Mouse (Mus musculus) liver, embryonic 16.5 days (tissue): ENCODE results near the gene Zfp580. TPM values are rescaled to one million over a fixed set of nuclear protein-coding genes. Genes with fewer than 3 reads are reported as not detected.

Experiments
- ATAC-seq: fragments of 200-750 bp; cut with Nextera tagmentation; 2 replicates; pipeline ENCODE4 v1.8.0; 2017; ENCODE audit warnings: low read depth, mild to moderate bottlenecking, moderate number of reproducible peaks, moderate library complexity
- H3K27ac ChIP-seq: fragments of 300-500 bp; sonication (generic); 2 replicates; pipeline ENCODE4 v1.5.1; 2014; ENCODE audit warnings: mild to moderate bottlenecking, low read length
- H3K27me3 ChIP-seq: fragments of 300-500 bp; sonication (generic); 2 replicates; pipeline ENCODE4 v1.6.1; 2014; ENCODE audit warnings: low read depth, low read length, mixed read lengths; ENCODE audit not compliant: control insufficient read depth, insufficient read depth
- H3K36me3 ChIP-seq: fragments of 300-500 bp; sonication (generic); 2 replicates; pipeline ENCODE4 v1.6.1; 2014; ENCODE audit warnings: mild to moderate bottlenecking; ENCODE audit not compliant: control insufficient read depth, insufficient read depth
- H3K4me1 ChIP-seq: fragments of 300-500 bp; sonication (generic); 2 replicates; pipeline ENCODE4 v1.6.1; 2014; ENCODE audit warnings: low read depth, low read length, mixed read lengths; ENCODE audit not compliant: control insufficient read depth
- H3K4me2 ChIP-seq: fragments of 300-500 bp; sonication (generic); 2 replicates; pipeline ENCODE4 v1.6.1; 2014; ENCODE audit warnings: low read depth, low read length, mixed read lengths
- H3K4me3 ChIP-seq: fragments of 300-500 bp; sonication (generic); 2 replicates; pipeline ENCODE4 v1.5.1; 2014; ENCODE audit warnings: low read depth, mild to moderate bottlenecking, low read length
- H3K9ac ChIP-seq: fragments of 300-500 bp; sonication (generic); 2 replicates; pipeline ENCODE4 v1.6.1; 2014; ENCODE audit warnings: low read depth, low read length
- H3K9me3 ChIP-seq: fragments of 300-500 bp; sonication (generic); replicated peaks from 2 replicates; pipeline ENCODE4 v1.6.1; 2016; ENCODE audit warnings: low read length; ENCODE audit not compliant: control insufficient read depth
- WGBS: fragments of 180-500 bp; shearing (Covaris S2); extraction: QIAGEN DNeasy Blood & Tissue Kit; methylation state at CpG from one replicate; pipeline ENCODE4 v1.1.7; 2014; ENCODE audit not compliant: insufficient replicate concordance; 5-methylcytosine and 5-hydroxymethylcytosine counted together
- polyA plus RNA-seq: library from polyadenylated mRNA; unstranded; fragments of >200 nt; fragmentation: Nextera tagmentation; extraction: Ambion mirVana; gene quantifications from 2 replicates; pipeline ENCODE4 v1.2.1, GENCODE M21; 2015

Zfp580 gene
- polyA plus RNA-seq, 1 experiment from 2014 or later: 1.8 TPM

DNA sequence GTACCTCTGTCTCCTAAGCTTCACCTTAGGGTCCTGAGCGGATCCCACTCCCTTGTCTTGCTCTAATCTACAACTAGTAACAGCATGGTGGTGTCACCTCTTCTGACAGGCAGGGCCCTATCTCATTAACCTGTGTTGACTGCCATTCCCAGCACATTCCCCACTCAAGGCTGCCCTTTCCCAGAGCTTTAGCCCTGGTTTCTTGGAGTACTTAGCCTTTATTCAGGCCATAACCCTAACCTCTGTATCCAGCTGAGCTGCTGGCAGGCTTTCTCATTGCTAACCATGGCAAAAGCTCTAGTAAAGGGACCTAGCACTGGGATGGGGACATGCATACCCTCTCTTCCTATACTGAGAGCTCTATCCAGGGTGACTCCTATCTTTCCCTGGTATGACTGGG, 7.3 kb downstream of the Zfp580 start:
- no peak overlapping the region for H3K4me3 ChIP-seq
- no peak overlapping the region for H3K27ac ChIP-seq
- 67% methylated on average over 1 of the region's 1 CpGs for WGBS
- peaks cover 49% of the 10 kb centered on the region for H3K27me3 ChIP-seq
- H3K4me1 ChIP-seq: peaks cover 13% of the 10 kb centered on the region
- H3K9me3 ChIP-seq: no peaks in the 10 kb centered on the region
- H3K36me3 ChIP-seq: no peaks in the 10 kb centered on the region
- no peak for ATAC-seq
- H3K4me2 ChIP-seq: no peak overlapping the region
- H3K9ac ChIP-seq: no peak overlapping the region

DNA sequence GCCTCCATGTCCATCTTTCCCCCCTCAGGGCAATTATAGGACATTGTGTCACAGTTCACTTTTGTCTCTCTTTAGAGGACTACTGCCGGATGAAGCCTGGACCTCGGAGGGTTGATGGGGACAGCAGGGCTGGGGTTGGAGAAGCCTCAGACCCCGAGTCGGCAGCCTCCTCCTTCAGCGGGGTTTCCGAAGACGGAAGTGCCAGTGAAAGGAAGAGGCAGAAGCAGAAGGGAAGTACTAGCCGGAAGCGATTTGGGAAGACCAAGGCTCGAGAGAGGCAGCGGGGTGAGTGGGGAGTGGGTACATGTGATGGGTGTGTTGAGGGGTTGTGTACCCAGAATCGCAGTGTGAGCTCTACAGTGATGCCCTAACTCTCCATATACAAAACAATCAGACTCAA, 8.1 kb downstream of the Zfp580 start:
- Histone ChIP-seq H3K4me3 (no peak overlapping the region), H3K27ac (no peak overlapping the region), H3K9ac (no peak overlapping the region), H3K4me2 (no peak overlapping the region), H3K36me3 (no peaks in the 10 kb centered on the region), H3K9me3 (no peaks in the 10 kb centered on the region), H3K27me3 (peaks cover 42% of the 10 kb centered on the region), H3K4me1 (peaks cover 20% of the 10 kb centered on the region)
- 76% methylated on average over 12 of the region's 12 CpGs for WGBS
- ATAC-seq: no peak

DNA sequence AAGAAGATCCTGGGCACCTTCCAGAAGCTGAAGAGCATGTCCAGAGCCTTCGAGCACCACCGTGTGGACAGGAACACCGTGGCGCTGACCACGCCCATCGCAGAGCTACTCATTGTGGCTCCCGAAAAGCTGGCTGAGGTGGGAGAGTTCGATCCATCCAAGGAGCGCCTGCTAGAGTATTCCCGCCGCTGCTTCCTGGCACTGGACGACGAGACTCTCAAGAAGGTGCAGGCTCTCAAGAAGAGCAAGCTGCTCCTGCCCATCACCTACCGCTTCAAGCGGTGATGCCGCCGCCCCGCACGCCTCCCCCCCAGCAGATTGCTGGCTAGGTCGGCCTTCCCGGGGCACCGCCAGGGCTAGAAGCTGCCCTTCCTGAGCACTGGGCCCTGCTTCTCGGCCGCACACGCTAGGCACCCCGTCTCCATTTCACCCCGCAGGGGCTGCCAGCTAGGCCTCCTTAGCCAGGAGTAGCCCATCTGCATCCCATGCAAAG, 8.9 kb downstream of the Zfp580 start:
- WGBS: 4% methylated on average over 27 of the region's 27 CpGs
- Histone ChIP-seq H3K9me3 (no peaks in the 10 kb centered on the region), H3K9ac (peak overlapping the region; percentile 94), H3K27me3 (peaks cover 33% of the 10 kb centered on the region), H3K27ac (peak overlapping the region; percentile 99), H3K4me2 (peak overlapping the region; percentile 98), H3K4me1 (peaks cover 23% of the 10 kb centered on the region), H3K36me3 (no peaks in the 10 kb centered on the region), H3K4me3 (peak overlapping the region; percentile 78)
- ATAC-seq: no peak

DNA sequence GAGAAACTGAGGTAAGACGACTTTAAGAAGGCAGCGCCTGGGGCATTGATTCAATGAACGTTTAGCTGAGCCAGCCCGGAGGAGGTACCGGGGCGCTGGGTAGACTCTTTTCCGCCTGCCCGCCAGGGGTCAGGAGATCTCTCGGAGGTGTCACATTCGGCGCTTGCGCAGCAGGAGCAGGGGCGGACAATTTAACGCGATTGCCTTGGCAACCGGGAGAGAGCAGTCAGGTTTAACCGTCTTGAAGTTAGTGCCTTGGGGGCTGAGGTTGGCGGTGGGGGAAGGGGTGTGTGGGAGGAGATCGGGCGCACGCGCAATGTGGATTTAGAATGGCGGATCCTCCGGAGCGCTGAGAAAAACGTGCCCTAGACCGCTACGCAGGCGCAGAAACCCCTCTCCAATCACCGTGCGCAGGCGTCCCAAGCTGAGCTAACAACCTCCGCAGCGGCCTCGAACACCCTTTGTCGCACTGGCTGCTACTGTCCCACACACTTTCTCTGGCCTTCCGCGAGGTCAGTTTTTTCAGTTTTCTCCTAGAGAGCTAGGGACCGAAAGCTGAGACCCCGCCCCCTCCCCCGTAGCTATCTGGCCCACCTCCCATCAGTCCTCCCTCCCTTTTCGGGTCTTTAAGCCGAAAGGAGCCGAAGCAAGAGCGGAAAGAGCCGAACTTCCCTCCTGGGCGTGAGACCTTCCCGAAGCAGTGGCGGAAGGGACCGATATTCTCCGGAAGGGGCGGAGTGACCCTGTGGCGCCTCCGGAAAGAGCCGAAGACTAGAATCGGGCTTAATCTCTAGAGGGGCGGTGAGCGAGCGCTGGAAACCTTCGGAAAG, 9.8 kb downstream of the Zfp580 start:
- H3K9ac ChIP-seq: peak overlapping the region; percentile 94
- peaks cover 24% of the 10 kb centered on the region for H3K27me3 ChIP-seq
- peak overlapping the region; percentile 78 for H3K4me3 ChIP-seq
- peak; percentile 86 for ATAC-seq
- peak overlapping the region; percentile 98 for H3K4me2 ChIP-seq
- H3K27ac ChIP-seq: peak overlapping the region; percentile 99
- WGBS: under 1% methylated on average over 60 of the region's 60 CpGs
- no peaks in the 10 kb centered on the region for H3K9me3 ChIP-seq
- H3K36me3 ChIP-seq: no peaks in the 10 kb centered on the region; the same call in 1 of the 2 replicates
- H3K4me1 ChIP-seq: peaks cover 32% of the 10 kb centered on the region

DNA sequence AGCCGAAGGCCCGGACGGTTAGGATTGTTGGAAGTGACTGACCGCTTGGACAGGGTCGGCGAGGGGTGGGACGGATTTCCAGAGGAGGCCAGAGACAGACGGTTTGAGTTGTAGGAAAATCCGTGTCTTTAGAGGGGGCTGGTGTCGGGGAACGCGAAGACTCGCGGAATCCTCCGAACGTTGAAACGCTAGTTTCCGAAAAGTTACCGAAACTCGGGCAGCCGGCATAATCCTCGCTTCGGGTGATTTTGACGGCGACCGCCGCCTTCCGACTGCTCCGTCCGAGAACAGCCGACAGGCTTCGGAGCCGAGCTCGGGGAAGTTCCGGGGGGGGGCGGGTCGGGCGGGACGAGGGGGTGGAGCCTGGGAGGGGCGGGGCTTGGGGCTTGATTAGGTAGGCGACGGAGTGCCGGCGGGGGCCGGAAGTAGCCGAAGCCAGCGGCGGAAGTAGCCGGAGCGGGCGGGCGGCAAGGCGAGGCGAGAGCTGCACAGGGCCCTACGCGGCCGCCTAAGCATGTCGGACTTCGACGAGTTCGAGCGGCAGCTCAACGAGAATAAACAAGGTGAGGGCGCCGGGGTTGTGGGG, 10.5 kb downstream of the Zfp580 start, which contains the start of gene U2af2:
Gene U2af2, plus strand, starts transcription at position 370 of the 586 bp plus-strand sequence.
- peak; percentile 77 for ATAC-seq
- H3K9me3 ChIP-seq: no peaks in the 10 kb centered on the region
- H3K4me2 ChIP-seq: peak within 1 kb of the TSS; percentile 98
- peaks cover 39% of the 10 kb centered on the region for H3K4me1 ChIP-seq
- peaks cover 7% of the 10 kb centered on the region; the same call in 1 of the 2 replicates for H3K36me3 ChIP-seq
- H3K27ac ChIP-seq: peak within 1 kb of the TSS; percentile 99
- H3K27me3 ChIP-seq: peaks cover 17% of the 10 kb centered on the region
- under 1% methylated on average over 64 of the region's 65 CpGs for WGBS
- H3K4me3 ChIP-seq: peak within 1 kb of the TSS; percentile 78
- H3K9ac ChIP-seq: peak within 1 kb of the TSS; percentile 94

DNA sequence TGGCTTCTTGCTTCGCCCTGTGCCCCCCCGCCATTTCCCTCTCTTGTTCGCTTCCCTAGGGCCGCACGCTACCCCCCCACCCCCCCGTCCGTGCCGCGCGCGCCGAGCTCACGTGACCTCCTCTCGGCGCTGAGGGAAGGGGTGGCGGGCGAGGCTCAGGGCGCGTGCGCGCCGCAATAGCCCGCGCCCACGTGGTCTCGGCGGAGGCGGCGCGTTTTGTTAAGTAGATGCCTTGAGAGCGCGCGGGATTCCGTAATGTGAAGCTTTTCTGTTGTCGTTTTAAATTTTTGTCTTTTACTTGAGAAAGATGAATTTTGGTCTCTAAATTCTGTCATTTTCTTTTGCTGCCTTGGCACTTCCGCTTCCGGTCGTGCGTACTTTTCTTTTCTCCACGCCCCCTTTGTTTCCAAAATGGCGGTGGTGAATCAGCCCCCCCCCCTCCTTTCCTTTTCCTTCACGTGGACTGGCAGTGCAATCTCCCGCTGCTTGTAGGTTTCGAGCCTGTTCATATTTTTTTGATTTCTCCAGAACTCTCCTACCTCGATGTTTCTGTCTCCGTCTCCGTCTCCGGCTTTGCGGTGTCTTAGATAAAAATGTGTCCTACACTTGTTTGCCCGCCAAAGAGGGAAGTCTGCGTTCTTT, 11.1 kb downstream of the Zfp580 start:
- peaks cover 11% of the 10 kb centered on the region for H3K27me3 ChIP-seq
- no peaks in the 10 kb centered on the region for H3K9me3 ChIP-seq
- peak; percentile 57 for ATAC-seq
- under 1% methylated on average over 50 of the region's 51 CpGs for WGBS
- peak overlapping the region; percentile 98 for H3K4me2 ChIP-seq
- peaks cover 43% of the 10 kb centered on the region for H3K4me1 ChIP-seq
- H3K9ac ChIP-seq: peak overlapping the region; percentile 77
- H3K27ac ChIP-seq: peak overlapping the region; percentile 99
- H3K36me3 ChIP-seq: peaks cover 7% of the 10 kb centered on the region
- peak overlapping the region; percentile 78 for H3K4me3 ChIP-seq

DNA sequence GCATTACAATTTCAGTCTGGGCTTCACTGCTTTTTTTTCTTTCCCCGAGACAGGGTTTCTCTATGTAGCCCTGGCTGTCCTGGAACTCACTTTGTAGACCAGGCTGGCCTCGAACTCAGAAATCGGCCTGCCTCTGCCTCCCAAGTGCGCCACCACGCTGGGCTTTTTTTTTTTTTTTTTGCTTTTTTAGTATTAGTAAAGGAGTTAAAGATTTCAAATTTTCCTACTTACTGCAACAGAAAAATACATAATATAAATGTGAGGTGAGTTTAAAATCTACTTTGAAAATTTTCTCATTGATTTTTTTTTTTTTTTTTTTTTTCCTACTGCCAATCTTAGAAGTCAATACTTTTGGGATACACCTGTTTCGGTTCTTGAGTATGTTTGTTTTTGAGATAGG, 13.5 kb downstream of the Zfp580 start:
- H3K4me1 ChIP-seq: peaks cover 42% of the 10 kb centered on the region
- H3K9me3 ChIP-seq: no peaks in the 10 kb centered on the region
- no peak overlapping the region for H3K4me2 ChIP-seq
- H3K4me3 ChIP-seq: no peak overlapping the region
- ATAC-seq: no peak
- peaks cover 31% of the 10 kb centered on the region for H3K36me3 ChIP-seq
- H3K9ac ChIP-seq: no peak overlapping the region
- no peaks in the 10 kb centered on the region for H3K27me3 ChIP-seq
- WGBS: 80% methylated on average over 6 of the region's 6 CpGs
- no peak overlapping the region for H3K27ac ChIP-seq

DNA sequence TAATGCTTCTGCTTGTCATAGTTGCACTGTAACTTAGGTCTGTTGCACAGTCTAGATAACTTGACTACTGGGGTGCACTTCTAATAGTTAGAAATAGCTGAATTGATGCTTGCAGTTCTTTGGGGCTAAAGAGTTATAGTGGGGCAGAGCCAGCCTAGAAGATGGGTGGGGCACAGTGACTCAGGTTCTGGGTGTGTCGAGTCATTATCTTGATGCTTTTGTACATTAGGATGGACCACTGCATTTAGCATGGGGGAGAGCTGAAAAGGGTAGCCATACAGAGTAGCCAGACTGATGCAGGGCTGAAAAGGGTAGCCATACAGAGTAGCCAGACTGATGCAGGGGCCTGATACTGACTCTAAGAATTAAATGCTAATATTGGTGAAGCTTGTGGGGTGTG, 22.2 kb downstream of the Zfp580 start:
- Histone ChIP-seq H3K9ac (peak overlapping the region; percentile 5; the same call in 1 of the 2 replicates), H3K36me3 (peaks cover 76% of the 10 kb centered on the region)
- peak; percentile 78 for ATAC-seq

More for the DNA sequence above, 22.2 kb downstream of the Zfp580 start:
- peak overlapping the region; percentile 24; the same call in 1 of the 2 replicates for H3K4me3 ChIP-seq
- peak overlapping the region; percentile 46 for H3K4me2 ChIP-seq
- no peaks in the 10 kb centered on the region for H3K27me3 ChIP-seq
- H3K27ac ChIP-seq: peak overlapping the region; percentile 82
- no peaks in the 10 kb centered on the region for H3K9me3 ChIP-seq
- WGBS: 12% methylated on average over 1 of the region's 1 CpGs
- H3K4me1 ChIP-seq: peaks cover 49% of the 10 kb centered on the region
